Mouse (Mus musculus) midbrain, postnatal 0 days (tissue): ENCODE results near the gene Zkscan14. TPM values are rescaled to one million over a fixed set of nuclear protein-coding genes. Genes with fewer than 3 reads are reported as not detected.

ENCODE experiments used
- ATAC-seq: fragments of 200-750 bp; cut with Nextera tagmentation; 2 replicates; pipeline ENCODE4 v1.8.0; 2017; ENCODE audit warnings: moderate number of reproducible peaks, mild to moderate bottlenecking, moderate TSS enrichment, moderate library complexity; ENCODE audit not compliant: low FRiP score
- DNase-seq: peaks from one replicate; pipeline ENCODE4 v3.0.0-alpha.2; 2015; ENCODE audit warnings: low spot score
- H3K27ac ChIP-seq: fragments of 300-500 bp; sonication (generic); 2 replicates; pipeline ENCODE4 v1.5.1; 2014; ENCODE audit warnings: low read depth, mild to moderate bottlenecking, low read length, mixed read lengths
- H3K27me3 ChIP-seq: fragments of 300-500 bp; sonication (generic); 2 replicates; pipeline ENCODE4 v1.6.1; 2014; ENCODE audit warnings: low read length, control low read depth, mixed read lengths; ENCODE audit not compliant: insufficient read depth
- H3K36me3 ChIP-seq: fragments of 300-500 bp; sonication (generic); 2 replicates; pipeline ENCODE4 v1.6.1; 2014; ENCODE audit warnings: low read length, control low read depth, mixed read lengths; ENCODE audit not compliant: insufficient read depth
- H3K4me1 ChIP-seq: fragments of 300-500 bp; sonication (generic); 2 replicates; pipeline ENCODE4 v1.6.1; 2014; ENCODE audit warnings: mild to moderate bottlenecking, control low read depth, antibody characterized with exemption, low read length, mixed read lengths; ENCODE audit not compliant: insufficient read depth
- H3K4me2 ChIP-seq: fragments of 300-500 bp; sonication (generic); 2 replicates; pipeline ENCODE4 v1.6.1; 2014; ENCODE audit warnings: low read depth, mild to moderate bottlenecking, low read length, mixed read lengths; ENCODE audit not compliant: poor library complexity, severe bottlenecking
- H3K4me3 ChIP-seq: fragments of 300-500 bp; sonication (generic); 2 replicates; pipeline ENCODE4 v1.5.1; 2014; ENCODE audit warnings: low read depth, mild to moderate bottlenecking, low read length, moderate library complexity
- H3K9ac ChIP-seq: fragments of 300-500 bp; sonication (generic); replicated peaks from 2 replicates; pipeline ENCODE4 v1.6.1; 2014; ENCODE audit warnings: mild to moderate bottlenecking, low read length, moderate library complexity, mixed read lengths; ENCODE audit not compliant: poor library complexity, severe bottlenecking
- H3K9me3 ChIP-seq: fragments of 300-500 bp; sonication (generic); 2 replicates; pipeline ENCODE4 v1.6.1; 2016; ENCODE audit warnings: low read length, control low read depth
- CTCF ChIP-seq: IDR thresholded peaks from 2 replicates; pipeline ENCODE4 v1.5.1; 2016; ENCODE audit warnings: antibody characterized with exemption, mild to moderate bottlenecking
- WGBS: fragments of 180-500 bp; shearing (Covaris S2); extraction: QIAGEN DNeasy Blood & Tissue Kit; methylation state at CpG from one replicate; pipeline ENCODE4 v1.1.7; 2014; 5-methylcytosine and 5-hydroxymethylcytosine counted together
- polyA plus RNA-seq: library from polyadenylated mRNA; unstranded; fragments of >200 nt; fragmentation: Nextera tagmentation; extraction: Ambion mirVana; gene quantifications from 2 replicates; pipeline ENCODE4 v1.2.1, GENCODE M21; 2015
- total RNA-seq: library from RNA; depleted of rRNA; stranded (reverse); fragments of >200 nt; gene quantifications from 2 replicates; pipeline ENCODE4 v1.2.3, GENCODE M21; 2014; rRNA removed

Zkscan14 gene
- total and polyA plus RNA-seq, 2 experiments from 2014 or later: 6.6 to 9.9 TPM

DNA sequence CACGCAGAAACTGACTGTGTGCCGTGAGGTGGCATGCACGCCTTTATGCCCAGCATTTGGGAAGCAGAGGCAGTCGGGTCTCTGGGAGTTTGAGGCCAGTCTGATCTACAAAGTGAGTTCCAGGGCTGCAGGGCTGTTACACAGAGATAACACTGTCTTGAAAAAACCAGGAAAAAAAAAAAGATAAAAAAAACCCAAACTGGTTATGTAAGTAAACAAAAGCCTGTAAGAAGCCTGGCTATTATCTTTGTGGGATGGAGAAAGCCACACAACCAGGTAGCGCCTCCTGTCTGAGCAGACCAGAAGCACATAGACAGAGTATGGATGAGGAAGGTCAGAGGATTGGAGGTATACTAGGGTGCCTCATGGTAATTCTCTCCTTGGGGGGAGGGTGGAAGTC is 49.0 kb downstream of the Zkscan14 start:
- Histone ChIP-seq H3K4me1 (no peaks in the 10 kb centered on the region), H3K27ac (no peak overlapping the region), H3K4me2 (no peak overlapping the region), H3K27me3 (no peaks in the 10 kb centered on the region), H3K4me3 (no peak overlapping the region), H3K36me3 (peaks cover 78% of the 10 kb centered on the region), H3K9me3 (no peaks in the 10 kb centered on the region), H3K9ac (no peak overlapping the region)
- 95% methylated on average over 5 of the region's 5 CpGs for WGBS
- TF ChIP-seq CTCF: no peak; the same call in 1 of the 2 replicates
- no peak for DNase-seq
- no peak for ATAC-seq

DNA sequence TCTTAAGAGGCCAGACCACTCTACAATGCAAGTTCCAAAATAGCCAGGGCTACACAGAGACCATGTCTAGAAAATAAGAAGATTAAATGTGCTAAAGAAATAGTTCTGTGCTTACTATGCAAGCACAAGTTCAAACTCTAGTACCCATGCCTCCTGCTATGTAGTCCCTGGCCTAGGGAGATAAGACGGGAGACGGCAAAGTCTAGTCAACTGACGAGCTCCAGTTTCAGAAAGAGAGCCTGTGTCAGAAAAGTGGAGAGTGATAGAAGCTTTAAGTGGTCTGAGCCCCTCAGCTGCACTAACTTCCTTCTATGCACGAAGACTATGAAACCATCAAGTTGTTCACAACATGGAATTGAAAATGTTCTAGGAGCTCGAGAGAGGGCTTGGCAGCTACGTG is 52.4 kb downstream of the Zkscan14 start:
- no peak for TF ChIP-seq CTCF
- no peaks in the 10 kb centered on the region for H3K27me3 ChIP-seq
- peaks cover 85% of the 10 kb centered on the region for H3K36me3 ChIP-seq
- DNase-seq: no peak
- H3K4me3 ChIP-seq: no peak overlapping the region
- H3K9ac ChIP-seq: no peak overlapping the region
- no peaks in the 10 kb centered on the region for H3K4me1 ChIP-seq
- no peaks in the 10 kb centered on the region for H3K9me3 ChIP-seq
- H3K4me2 ChIP-seq: no peak overlapping the region
- ATAC-seq: no peak
- WGBS: 94% methylated on average over 6 of the region's 6 CpGs
- H3K27ac ChIP-seq: no peak overlapping the region

DNA sequence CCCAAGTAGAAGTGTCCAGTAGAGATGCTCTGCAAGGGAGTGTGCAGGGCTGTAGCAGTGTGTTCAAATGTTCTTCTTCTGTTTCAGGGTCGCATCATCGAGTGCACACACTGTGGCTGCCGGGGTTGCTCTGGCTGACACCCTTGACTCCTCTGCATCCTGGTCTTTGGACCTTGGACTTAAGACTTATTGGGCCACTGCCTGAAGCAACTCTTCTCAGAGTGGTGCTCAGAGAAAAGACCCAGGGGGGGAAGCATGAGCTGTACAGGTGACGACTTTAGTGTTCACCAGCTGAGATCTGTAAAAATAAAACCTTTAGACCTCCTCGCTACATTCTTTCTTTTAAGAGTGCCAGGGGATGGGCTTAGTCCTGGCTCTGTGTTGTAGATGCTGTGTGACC is 53.9 kb downstream of the Zkscan14 start:
- no peak for TF ChIP-seq CTCF
- H3K4me1 ChIP-seq: no peaks in the 10 kb centered on the region
- no peak overlapping the region for H3K9ac ChIP-seq
- H3K36me3 ChIP-seq: peaks cover 78% of the 10 kb centered on the region
- no peak overlapping the region for H3K27ac ChIP-seq
- H3K4me2 ChIP-seq: no peak overlapping the region
- H3K27me3 ChIP-seq: no peaks in the 10 kb centered on the region
- no peaks in the 10 kb centered on the region for H3K9me3 ChIP-seq
- H3K4me3 ChIP-seq: no peak overlapping the region
- WGBS: 94% methylated on average over 5 of the region's 5 CpGs
- no peak for DNase-seq
- no peak for ATAC-seq

Other genes starting within 250 kb of the Zkscan14 start
- 63.0 and 71.1 TPM in 2 replicates for gene Smurf1, start 236.0 kb downstream of the Zkscan14 start, total RNA-seq
- gene Smurf1, start 236.0 kb downstream of the Zkscan14 start, polyA plus RNA-seq: 24.6 and 28.0 TPM in 2 replicates
- not detected in 2 replicates for gene Gm4871, start 169.1 kb downstream of the Zkscan14 start, total RNA-seq
- not detected in 2 replicates for gene Gm4871, start 169.1 kb downstream of the Zkscan14 start, polyA plus RNA-seq
- not detected in 2 replicates for gene 1700018F24Rik, start 158.9 kb downstream of the Zkscan14 start, total RNA-seq
- not detected in 2 replicates for gene 1700018F24Rik, start 158.9 kb downstream of the Zkscan14 start, polyA plus RNA-seq
- gene Arpc1a, start 118.0 kb downstream of the Zkscan14 start, total RNA-seq: 148 and 151 TPM in 2 replicates
- gene Arpc1a, start 118.0 kb downstream of the Zkscan14 start, polyA plus RNA-seq: 238 and 244 TPM in 2 replicates
- gene Kpna7, start 117.8 kb downstream of the Zkscan14 start, total RNA-seq: not detected in 2 replicates
- gene Kpna7, start 117.8 kb downstream of the Zkscan14 start, polyA plus RNA-seq: not detected in 2 replicates
- gene Arpc1b, start 87.7 kb downstream of the Zkscan14 start, total RNA-seq: 32.4 TPM in 2 replicates
- gene Arpc1b, start 87.7 kb downstream of the Zkscan14 start, polyA plus RNA-seq: 53.7 and 56.0 TPM in 2 replicates
- 47.7 TPM in 2 replicates for gene Pdap1, start 61.6 kb downstream of the Zkscan14 start, total RNA-seq
- gene Pdap1, start 61.6 kb downstream of the Zkscan14 start, polyA plus RNA-seq: 120 and 141 TPM in 2 replicates
- gene Bud31, start 61.5 kb downstream of the Zkscan14 start, total RNA-seq: 80.7 and 98.1 TPM in 2 replicates
- gene Bud31, start 61.5 kb downstream of the Zkscan14 start, polyA plus RNA-seq: 151 and 158 TPM in 2 replicates
- gene Ptcd1, start 34.8 kb downstream of the Zkscan14 start, total RNA-seq: 27.9 and 28.5 TPM in 2 replicates
- gene Ptcd1, start 34.8 kb downstream of the Zkscan14 start, polyA plus RNA-seq: 20.3 and 20.6 TPM in 2 replicates
- gene Cpsf4, start 34.7 kb downstream of the Zkscan14 start, total RNA-seq: 44.4 and 47.3 TPM in 2 replicates
- 40.1 and 40.7 TPM in 2 replicates for gene Cpsf4, start 34.7 kb downstream of the Zkscan14 start, polyA plus RNA-seq
- gene Atp5j2, start 9.8 kb downstream of the Zkscan14 start, total RNA-seq: 123 and 139 TPM in 2 replicates
- gene Atp5j2, start 9.8 kb downstream of the Zkscan14 start, polyA plus RNA-seq: 634 and 667 TPM in 2 replicates
- gene Zkscan5, start 2.7 kb upstream of the Zkscan14 start, total RNA-seq: 17.7 and 19.4 TPM in 2 replicates
- gene Zkscan5, start 2.7 kb upstream of the Zkscan14 start, polyA plus RNA-seq: 12.8 and 13.3 TPM in 2 replicates
- 24.0 and 36.9 TPM in 2 replicates for gene Zfp655, start 29.8 kb upstream of the Zkscan14 start, total RNA-seq
- gene Zfp655, start 29.8 kb upstream of the Zkscan14 start, polyA plus RNA-seq: 23.1 and 25.6 TPM in 2 replicates
- 18.5 and 24.6 TPM in 2 replicates for gene Zscan25, start 78.6 kb upstream of the Zkscan14 start, total RNA-seq
- gene Zscan25, start 78.6 kb upstream of the Zkscan14 start, polyA plus RNA-seq: 0.83 and 0.93 TPM in 2 replicates
- gene Cyp3a57, start 143.4 kb upstream of the Zkscan14 start, total RNA-seq: not detected in 2 replicates
- not detected in 2 replicates for gene Cyp3a57, start 143.4 kb upstream of the Zkscan14 start, polyA plus RNA-seq